Comparison of ENCODE assay signal across 28 mouse cellular contexts in the genomic region with DNA sequence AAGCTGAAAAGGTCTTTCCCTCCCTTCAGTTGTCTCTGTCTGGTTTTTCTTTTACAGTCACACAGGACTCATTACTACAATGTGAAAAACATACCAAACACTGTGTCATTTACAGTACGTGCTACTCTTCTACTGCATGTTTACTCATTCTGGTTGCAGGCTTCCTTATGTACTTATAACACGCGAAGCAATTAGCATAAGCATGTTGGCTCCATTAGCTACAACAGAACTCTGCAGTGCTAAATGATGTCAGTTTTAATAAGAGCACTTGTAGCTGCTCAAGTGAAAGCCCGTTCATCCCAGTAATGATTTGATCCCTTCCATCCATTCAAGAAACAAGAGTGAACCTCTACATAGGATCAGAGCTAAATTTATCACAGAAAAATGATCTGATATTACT.
"Had no signal": no experiment of that assay in that cellular context is flagged by ENCODE, and none has a peak within 500 bp of the region (broad histone marks: within the 10 kb centered on the region; RNA-seq: fewer than 3 reads in every experiment).

No protein-coding gene starts in this region.

- H3K4me2 ChIP-seq: heart, embryonic 12.5 days; hindbrain, embryonic 12.5 days; hindbrain, embryonic 14.5 days; intestine, embryonic 15.5 days; limb, embryonic 12.5 days; liver, embryonic 11.5 days; liver, embryonic 13.5 days; liver, embryonic 15.5 days had no signal

- H3K4me3 ChIP-seq: gastrocnemius, adult 2 months; heart, embryonic 10.5 days; heart, embryonic 12.5 days; hindbrain, embryonic 10.5 days; hindbrain, embryonic 12.5 days; intestine, embryonic 15.5 days; limb, embryonic 10.5 days; limb, embryonic 12.5 days; liver, embryonic 13.5 days; liver, embryonic 15.5 days had no signal

- H3K4me1 ChIP-seq: heart, embryonic 10.5 days; heart, embryonic 12.5 days; hindbrain, embryonic 10.5 days; hindbrain, embryonic 12.5 days; intestine, embryonic 15.5 days; limb, embryonic 10.5 days; limb, embryonic 12.5 days; liver, embryonic 13.5 days; liver, embryonic 15.5 days had no signal

- H3K27ac ChIP-seq: gastrocnemius, adult 2 months; heart, embryonic 10.5 days; hindbrain, embryonic 10.5 days; hindbrain, embryonic 12.5 days; hindbrain, embryonic 14.5 days; intestine, embryonic 15.5 days; limb, embryonic 10.5 days; limb, embryonic 12.5 days; liver, embryonic 13.5 days; liver, embryonic 15.5 days had no signal

- H3K36me3 ChIP-seq: heart, embryonic 10.5 days; heart, embryonic 12.5 days; hindbrain, embryonic 10.5 days; hindbrain, embryonic 12.5 days; intestine, embryonic 15.5 days; limb, embryonic 10.5 days; limb, embryonic 12.5 days; liver, embryonic 13.5 days; liver, embryonic 15.5 days had no signal

- DNase-seq: gastrocnemius, adult 2 months; gastrocnemius, postnatal 10 days; gastrocnemius, postnatal 25 days; heart, adult 18-20 months; heart, postnatal 10 days; heart, postnatal 4 days; kidney, adult 18-20 months; kidney, adult 8-10 months; kidney, postnatal 10 days; kidney, postnatal 25 days; kidney, postnatal 4 days; layer of hippocampus, adult 9-11 months; layer of hippocampus, postnatal 36 days; liver; liver, embryonic 13.5 days had no signal

- H3K9me3 ChIP-seq: heart, embryonic 10.5 days; heart, embryonic 12.5 days; hindbrain, embryonic 10.5 days; hindbrain, embryonic 12.5 days; intestine, embryonic 15.5 days; limb, embryonic 10.5 days; limb, embryonic 12.5 days; liver, embryonic 13.5 days; liver, embryonic 15.5 days had no signal

- H3K27me3 ChIP-seq: heart, embryonic 12.5 days; hindbrain, embryonic 12.5 days; intestine, embryonic 15.5 days; limb, embryonic 12.5 days; liver, embryonic 13.5 days; liver, embryonic 15.5 days had no signal

- ATAC-seq: hindbrain, embryonic 16.5 days; inflammation-experienced regulatory T-cells, adult 6 months; intestine, embryonic 15.5 days; intestine, postnatal 0 days had no signal

- H3K9ac ChIP-seq: heart, embryonic 12.5 days; hindbrain, embryonic 12.5 days; hindbrain, embryonic 14.5 days; intestine, embryonic 15.5 days; limb, embryonic 12.5 days; liver, embryonic 13.5 days; liver, embryonic 15.5 days had no signal
